Mouse (Mus musculus) stomach, embryonic 16.5 days (tissue): ENCODE results near the gene Gjc1. TPM values are rescaled to one million over a fixed set of nuclear protein-coding genes. Genes with fewer than 3 reads are reported as not detected.

Experiments used
- ATAC-seq: fragments of 200-750 bp; cut with Nextera tagmentation; 2 replicates; pipeline ENCODE4 v1.8.0; 2017; ENCODE audit warnings: moderate number of reproducible peaks, moderate TSS enrichment; ENCODE audit not compliant: insufficient read depth, low FRiP score
- H3K27ac ChIP-seq: fragments of 300-500 bp; sonication (generic); 2 replicates; pipeline ENCODE4 v1.5.1; 2014; ENCODE audit warnings: low read length
- H3K27me3 ChIP-seq: fragments of 300-500 bp; sonication (generic); 2 replicates; pipeline ENCODE4 v1.6.1; 2014; ENCODE audit warnings: low read length, control low read depth, mixed read lengths; ENCODE audit not compliant: control insufficient read depth, insufficient read depth
- H3K36me3 ChIP-seq: fragments of 300-500 bp; sonication (generic); 2 replicates; pipeline ENCODE4 v1.6.1; 2014; ENCODE audit warnings: low read length; ENCODE audit not compliant: control insufficient read depth, insufficient read depth
- H3K4me1 ChIP-seq: fragments of 300-500 bp; sonication (generic); 2 replicates; pipeline ENCODE4 v1.6.1; 2014; ENCODE audit warnings: low read length, control low read depth, mixed read lengths; ENCODE audit not compliant: control insufficient read depth, insufficient read depth
- H3K4me2 ChIP-seq: fragments of 300-500 bp; sonication (generic); 2 replicates; pipeline ENCODE4 v1.6.1; 2014; ENCODE audit warnings: low read depth, low read length, mixed read lengths
- H3K4me3 ChIP-seq: fragments of 300-500 bp; sonication (generic); replicated peaks from 2 replicates; pipeline ENCODE4 v1.5.1; 2014; ENCODE audit warnings: mild to moderate bottlenecking, low read length
- H3K9ac ChIP-seq: fragments of 300-500 bp; sonication (generic); 2 replicates; pipeline ENCODE4 v1.6.1; 2014; ENCODE audit warnings: low read length
- H3K9me3 ChIP-seq: fragments of 300-500 bp; sonication (generic); replicated peaks from 2 replicates; pipeline ENCODE4 v1.6.1; 2016; ENCODE audit warnings: low read length, control low read depth; ENCODE audit not compliant: control insufficient read depth
- WGBS: fragments of 180-500 bp; shearing (Covaris S2); extraction: QIAGEN DNeasy Blood & Tissue Kit; methylation state at CpG from one replicate; pipeline ENCODE4 v1.1.7; 2014; 5-methylcytosine and 5-hydroxymethylcytosine counted together
- polyA plus RNA-seq: library from polyadenylated mRNA; unstranded; fragments of >200 nt; fragmentation: Nextera tagmentation; extraction: Ambion mirVana; gene quantifications from 2 replicates; pipeline ENCODE4 v1.2.1, GENCODE M21; 2015

Gjc1 gene
- polyA plus RNA-seq, 1 experiment from 2014 or later: 38.5 TPM

DNA sequence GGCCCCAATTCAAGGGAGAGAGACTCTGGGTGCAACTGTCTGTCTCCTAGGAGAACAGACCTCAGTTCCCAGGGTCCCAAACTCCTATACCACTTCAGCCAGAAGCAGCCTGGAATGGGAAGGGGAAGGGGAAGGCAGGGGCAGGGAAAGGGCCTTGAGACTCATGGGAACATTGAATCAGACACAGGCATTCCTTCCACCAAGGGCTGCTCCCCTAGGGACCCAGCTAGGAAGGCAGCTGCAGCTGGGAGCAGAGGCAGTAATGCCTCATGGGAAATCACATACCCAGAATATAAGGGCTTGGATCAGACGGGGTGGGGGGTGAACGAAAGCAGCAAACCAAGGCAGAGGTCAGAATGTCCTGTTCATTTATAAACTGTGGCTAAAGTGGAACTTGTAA is 18.6 kb upstream of the Gjc1 start:
- H3K9ac ChIP-seq: no peak overlapping the region
- no peak; the same call in 1 of the 2 replicates for ATAC-seq
- H3K9me3 ChIP-seq: no peaks in the 10 kb centered on the region
- 77% methylated on average over 2 of the region's 2 CpGs for WGBS
- no peak overlapping the region for H3K4me2 ChIP-seq
- H3K4me3 ChIP-seq: no peak overlapping the region
- no peak overlapping the region for H3K27ac ChIP-seq
- no peaks in the 10 kb centered on the region for H3K27me3 ChIP-seq
- no peaks in the 10 kb centered on the region for H3K4me1 ChIP-seq
- no peaks in the 10 kb centered on the region for H3K36me3 ChIP-seq

DNA sequence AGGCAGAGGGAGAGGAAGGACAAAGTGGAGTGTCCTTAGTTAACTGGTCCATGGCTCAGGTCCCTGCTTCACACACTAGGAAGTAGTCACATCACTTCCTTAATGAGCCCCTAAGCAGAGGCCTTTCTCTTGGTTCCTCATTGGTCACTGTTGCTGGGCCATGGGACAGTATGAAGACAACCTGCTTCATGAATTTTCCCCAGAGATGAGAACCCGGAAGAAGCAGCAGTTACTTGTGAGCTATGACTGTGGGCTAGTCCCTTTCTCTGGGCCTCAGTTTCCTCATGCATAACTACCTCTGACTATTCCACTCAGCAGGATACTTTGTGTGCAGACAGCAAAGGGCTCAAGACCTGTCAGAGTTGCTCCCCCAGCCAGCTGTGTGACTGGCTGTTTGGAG is 17.9 kb upstream of the Gjc1 start:
- H3K4me3 ChIP-seq: no peak overlapping the region
- WGBS: 91% methylated on average over 1 of the region's 1 CpGs
- no peak for ATAC-seq

DNA sequence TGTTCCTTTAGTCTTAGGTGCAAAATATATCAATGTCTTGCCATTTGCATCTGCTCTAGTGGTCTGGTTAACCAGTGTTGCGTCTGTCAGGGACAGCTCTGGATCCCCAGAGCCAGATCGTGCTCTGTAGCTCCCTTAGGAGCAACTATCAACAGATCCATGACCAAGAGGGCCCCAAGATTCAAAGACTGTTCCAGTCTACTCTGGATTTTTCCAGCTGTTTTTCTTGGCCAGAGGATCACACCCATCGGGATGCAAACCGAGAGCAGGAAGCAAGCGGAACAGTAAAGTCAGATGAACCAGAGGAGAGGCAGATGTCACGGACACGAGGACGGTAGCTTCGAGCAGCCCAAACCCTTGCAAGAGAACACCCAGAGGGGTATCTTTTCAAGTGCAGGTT is 16.6 kb upstream of the Gjc1 start:
- peaks cover 5% of the 10 kb centered on the region; the same call in 1 of the 2 replicates for H3K4me1 ChIP-seq
- H3K27me3 ChIP-seq: no peaks in the 10 kb centered on the region
- 83% methylated on average over 9 of the region's 9 CpGs for WGBS
- H3K27ac ChIP-seq: no peak overlapping the region
- H3K36me3 ChIP-seq: no peaks in the 10 kb centered on the region
- no peak for ATAC-seq
- no peaks in the 10 kb centered on the region for H3K9me3 ChIP-seq
- H3K4me3 ChIP-seq: no peak overlapping the region
- H3K4me2 ChIP-seq: no peak overlapping the region
- H3K9ac ChIP-seq: no peak overlapping the region

More for the DNA sequence above, 17.9 kb upstream of the Gjc1 start:
- Histone ChIP-seq H3K4me1 (peaks cover 3% of the 10 kb centered on the region; the same call in 1 of the 2 replicates), H3K9me3 (no peaks in the 10 kb centered on the region), H3K4me2 (no peak overlapping the region), H3K27ac (0 out of 2 replicates have a peak overlapping the region, but pooled peaks have one; percentile 8), H3K27me3 (no peaks in the 10 kb centered on the region), H3K36me3 (no peaks in the 10 kb centered on the region), H3K9ac (no peak overlapping the region)

- Histone ChIP-seq H3K27ac (peak within 1 kb of the TSS; percentile 17; the same call in 1 of the 2 replicates), H3K27me3 (no peaks in the 10 kb centered on the region), H3K9ac (no peak within 1 kb of the TSS), H3K9me3 (no peaks in the 10 kb centered on the region), H3K4me3 (no peak within 1 kb of the TSS), H3K4me1 (peaks cover 5% of the 10 kb centered on the region; the same call in 1 of the 2 replicates), H3K36me3 (no peaks in the 10 kb centered on the region), H3K4me2 (no peak within 1 kb of the TSS)
- ATAC-seq: no peak
- WGBS: 65% methylated on average over 4 of the region's 4 CpGs
Observed at GRCm38 (mm10) chr11:102835549-102835948, 16.0 kb upstream of the Gjc1 start, which contains the start of gene Higd1b. TSS of gene Higd1b (plus strand) at chr11:102835849.

GRCm38 (mm10) chr11:102834219-102834618 is 14.7 kb upstream of the Gjc1 start:
- Histone ChIP-seq H3K9me3 (no peaks in the 10 kb centered on the region), H3K4me3 (no peak overlapping the region), H3K4me1 (peaks cover 5% of the 10 kb centered on the region; the same call in 1 of the 2 replicates), H3K27ac (peak overlapping the region; percentile 23; the same call in 1 of the 2 replicates), H3K4me2 (no peak overlapping the region), H3K36me3 (no peaks in the 10 kb centered on the region), H3K9ac (no peak overlapping the region; the same call in 1 of the 2 replicates), H3K27me3 (no peaks in the 10 kb centered on the region)
- ATAC-seq: peak; percentile 23; the same call in 1 of the 2 replicates
- 83% methylated on average over 10 of the region's 10 CpGs for WGBS

DNA sequence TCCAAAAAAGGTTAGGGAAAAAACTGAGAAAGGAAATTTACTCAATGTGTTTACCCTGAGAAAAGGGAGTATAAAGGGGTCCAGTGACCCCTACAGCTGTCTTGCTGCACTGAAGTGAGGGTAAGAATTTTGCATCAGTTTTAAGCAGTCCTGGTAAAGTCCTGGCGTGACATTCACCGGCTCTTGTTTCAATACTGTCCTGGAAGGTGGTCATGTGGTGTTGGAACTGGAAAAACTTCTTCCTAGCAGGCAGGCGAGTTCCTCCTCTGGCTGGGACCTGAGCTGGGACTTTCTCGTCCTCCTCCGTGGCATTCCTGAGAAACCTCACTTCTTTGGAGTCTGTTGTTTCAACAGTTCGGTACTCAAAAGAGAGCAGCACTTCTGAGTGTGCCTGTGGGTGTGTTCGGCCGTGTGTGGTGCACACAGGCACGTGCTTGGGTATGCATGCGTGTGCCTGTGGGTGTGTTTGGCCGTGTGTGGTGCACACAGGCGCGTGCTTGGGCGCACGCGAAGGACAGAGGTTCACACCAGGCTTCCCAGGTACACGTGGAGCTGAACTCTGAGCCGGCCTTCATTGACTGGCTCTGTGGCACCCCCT is 13.3 kb upstream of the Gjc1 start:
- H3K4me3 ChIP-seq: no peak overlapping the region
- no peak overlapping the region for H3K27ac ChIP-seq
- no peaks in the 10 kb centered on the region for H3K27me3 ChIP-seq
- H3K9me3 ChIP-seq: no peaks in the 10 kb centered on the region
- peak overlapping the region; percentile 35; the same call in 1 of the 2 replicates for H3K9ac ChIP-seq
- ATAC-seq: no peak
- H3K36me3 ChIP-seq: no peaks in the 10 kb centered on the region
- peaks cover 5% of the 10 kb centered on the region; the same call in 1 of the 2 replicates for H3K4me1 ChIP-seq
- no peak overlapping the region for H3K4me2 ChIP-seq
- 47% methylated on average over 18 of the region's 18 CpGs for WGBS

GRCm38 (mm10) chr11:102830276-102830675 is 10.8 kb upstream of the Gjc1 start:
- no peak for ATAC-seq
- 62% methylated on average over 4 of the region's 4 CpGs for WGBS

DNA sequence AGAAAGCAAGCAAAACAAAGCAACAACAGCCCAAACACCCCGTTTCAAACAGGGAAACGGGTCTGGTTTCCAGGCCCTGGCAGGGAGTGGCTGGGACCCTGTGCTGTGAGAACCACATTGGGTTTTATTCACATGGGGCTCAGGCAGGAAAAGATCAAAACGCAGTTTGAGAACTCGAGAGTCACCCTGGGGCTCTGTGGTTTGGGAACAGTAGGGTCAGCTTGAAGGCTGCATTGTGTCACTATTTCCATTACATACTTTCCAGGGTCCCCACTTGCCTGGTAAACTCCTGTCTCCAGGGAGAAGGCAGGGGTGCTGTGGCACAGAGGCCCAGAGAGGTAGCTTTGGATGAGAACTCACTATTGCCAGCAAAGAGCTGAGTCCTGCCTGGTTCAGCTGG is 7.6 kb upstream of the Gjc1 start:
- Histone ChIP-seq H3K27ac (no peak overlapping the region), H3K9me3 (no peaks in the 10 kb centered on the region), H3K4me1 (no peaks in the 10 kb centered on the region), H3K36me3 (no peaks in the 10 kb centered on the region), H3K9ac (no peak overlapping the region), H3K27me3 (no peaks in the 10 kb centered on the region), H3K4me3 (no peak overlapping the region), H3K4me2 (no peak overlapping the region)
- no peak for ATAC-seq
- 48% methylated on average over 4 of the region's 4 CpGs for whole genome bisulfite sequencing

More at GRCm38 (mm10) chr11:102830276-102830675, 10.8 kb upstream of the Gjc1 start:
- H3K9me3 ChIP-seq: no peaks in the 10 kb centered on the region
- no peak overlapping the region for H3K27ac ChIP-seq
- no peak overlapping the region for H3K4me2 ChIP-seq
- no peak overlapping the region for H3K9ac ChIP-seq
- no peaks in the 10 kb centered on the region for H3K27me3 ChIP-seq
- peaks cover 5% of the 10 kb centered on the region; the same call in 1 of the 2 replicates for H3K4me1 ChIP-seq
- no peaks in the 10 kb centered on the region for H3K36me3 ChIP-seq
- no peak overlapping the region for H3K4me3 ChIP-seq

DNA sequence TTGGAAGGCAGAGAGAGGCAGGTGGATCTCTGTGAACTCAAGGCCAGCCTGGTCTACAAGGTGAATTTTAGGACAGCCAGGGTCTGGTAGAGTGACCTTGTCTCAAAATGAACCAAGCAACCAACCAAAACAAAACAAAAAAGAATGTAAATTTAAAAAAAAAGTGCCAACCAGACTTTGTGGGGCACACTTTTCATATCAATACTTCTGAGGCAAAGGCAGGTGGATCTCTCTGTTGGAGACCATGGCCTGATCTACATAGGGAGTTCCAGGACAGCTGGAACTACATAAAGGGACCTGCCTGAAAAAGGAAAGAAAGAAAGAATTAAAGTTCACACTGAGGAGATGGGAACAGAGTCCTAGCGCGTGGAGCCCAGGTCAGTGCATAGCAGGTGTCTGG is 7.0 kb upstream of the Gjc1 start:
- H3K4me3 ChIP-seq: no peak overlapping the region
- no peak overlapping the region for H3K4me2 ChIP-seq
- no peak overlapping the region for H3K9ac ChIP-seq
- no peaks in the 10 kb centered on the region for H3K36me3 ChIP-seq
- no peaks in the 10 kb centered on the region for H3K4me1 ChIP-seq
- ATAC-seq: no peak
- no peaks in the 10 kb centered on the region for H3K27me3 ChIP-seq
- 66% methylated on average over 2 of the region's 2 CpGs for WGBS
- H3K9me3 ChIP-seq: no peaks in the 10 kb centered on the region
- no peak overlapping the region for H3K27ac ChIP-seq
